Mouse (Mus musculus) heart, embryonic 11.5 days (tissue): ENCODE results near the gene Apobec1. TPM values are rescaled to one million over a fixed set of nuclear protein-coding genes. Genes with fewer than 3 reads are reported as not detected.

Source experiments
- ATAC-seq: fragments of 200-750 bp; cut with Nextera tagmentation; replicated peaks from 2 replicates; pipeline ENCODE4 v1.8.0; 2017; ENCODE audit warnings: moderate library complexity; ENCODE audit not compliant: insufficient number of reproducible peaks, low FRiP score, low TSS enrichment
- H3K27ac ChIP-seq: fragments of 300-500 bp; sonication (generic); 2 replicates; pipeline ENCODE4 v1.5.1; 2014; ENCODE audit warnings: mild to moderate bottlenecking, low read depth, low read length
- H3K27me3 ChIP-seq: fragments of 300-500 bp; sonication (generic); 2 replicates; pipeline ENCODE4 v1.6.1; 2014; ENCODE audit warnings: mild to moderate bottlenecking, low read length, mixed read lengths; ENCODE audit not compliant: control insufficient read depth, insufficient read depth
- H3K36me3 ChIP-seq: fragments of 300-500 bp; sonication (generic); 2 replicates; pipeline ENCODE4 v1.6.1; 2014; ENCODE audit warnings: mild to moderate bottlenecking, low read length, moderate library complexity, mixed read lengths; ENCODE audit not compliant: control insufficient read depth, insufficient read depth
- H3K4me1 ChIP-seq: fragments of 300-500 bp; sonication (generic); 2 replicates; pipeline ENCODE4 v1.6.1; 2014; ENCODE audit warnings: low read length; ENCODE audit not compliant: control insufficient read depth, insufficient read depth
- H3K4me2 ChIP-seq: fragments of 300-500 bp; sonication (generic); 2 replicates; pipeline ENCODE4 v1.6.1; 2014; ENCODE audit warnings: mild to moderate bottlenecking, moderate library complexity
- H3K4me3 ChIP-seq: fragments of 300-500 bp; sonication (generic); 2 replicates; pipeline ENCODE4 v1.5.1; 2014; ENCODE audit warnings: low read depth, low read length
- H3K9ac ChIP-seq: fragments of 300-500 bp; sonication (generic); 2 replicates; pipeline ENCODE4 v1.6.1; 2014; ENCODE audit warnings: mild to moderate bottlenecking, low read depth, low read length, moderate library complexity
- H3K9me3 ChIP-seq: fragments of 300-500 bp; sonication (generic); replicated peaks from 2 replicates; pipeline ENCODE4 v1.6.1; 2016; ENCODE audit warnings: low read length; ENCODE audit not compliant: control insufficient read depth
- WGBS: fragments of 180-500 bp; shearing (Covaris S2); extraction: QIAGEN DNeasy Blood & Tissue Kit; methylation state at CpG from one replicate; pipeline ENCODE4 v1.1.7; 2014; ENCODE audit not compliant: insufficient replicate concordance; 5-methylcytosine and 5-hydroxymethylcytosine counted together
- polyA plus RNA-seq: library from polyadenylated mRNA; unstranded; fragments of >200 nt; fragmentation: Nextera tagmentation; extraction: Ambion mirVana; gene quantifications from 2 replicates; pipeline ENCODE4 v1.2.1, GENCODE M21; 2014

Gene Apobec1
- polyA plus RNA-seq, 1 experiment from 2014 or later = 2.4 TPM

DNA sequence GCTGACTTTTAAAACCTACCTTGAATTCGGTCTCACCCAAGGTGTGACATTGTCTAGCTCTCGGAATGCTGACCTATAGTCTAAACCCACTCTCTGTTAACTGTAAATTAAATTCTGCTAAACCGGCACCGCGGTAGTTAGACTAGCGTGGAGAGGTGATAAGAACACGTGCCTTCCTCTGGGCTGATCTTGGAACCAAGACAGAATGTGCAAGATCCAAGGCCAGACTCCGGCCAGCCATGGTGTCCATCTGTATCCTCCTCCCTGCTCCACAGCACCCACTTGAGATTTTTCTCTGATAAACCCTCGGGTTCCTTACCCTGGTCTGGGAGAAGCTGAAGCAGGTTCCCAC is 7.1 kb upstream of the Apobec1 start:
- no peaks in the 10 kb centered on the region for H3K36me3 ChIP-seq
- ATAC-seq = no peak
- H3K4me3 ChIP-seq = no peak overlapping the region

DNA sequence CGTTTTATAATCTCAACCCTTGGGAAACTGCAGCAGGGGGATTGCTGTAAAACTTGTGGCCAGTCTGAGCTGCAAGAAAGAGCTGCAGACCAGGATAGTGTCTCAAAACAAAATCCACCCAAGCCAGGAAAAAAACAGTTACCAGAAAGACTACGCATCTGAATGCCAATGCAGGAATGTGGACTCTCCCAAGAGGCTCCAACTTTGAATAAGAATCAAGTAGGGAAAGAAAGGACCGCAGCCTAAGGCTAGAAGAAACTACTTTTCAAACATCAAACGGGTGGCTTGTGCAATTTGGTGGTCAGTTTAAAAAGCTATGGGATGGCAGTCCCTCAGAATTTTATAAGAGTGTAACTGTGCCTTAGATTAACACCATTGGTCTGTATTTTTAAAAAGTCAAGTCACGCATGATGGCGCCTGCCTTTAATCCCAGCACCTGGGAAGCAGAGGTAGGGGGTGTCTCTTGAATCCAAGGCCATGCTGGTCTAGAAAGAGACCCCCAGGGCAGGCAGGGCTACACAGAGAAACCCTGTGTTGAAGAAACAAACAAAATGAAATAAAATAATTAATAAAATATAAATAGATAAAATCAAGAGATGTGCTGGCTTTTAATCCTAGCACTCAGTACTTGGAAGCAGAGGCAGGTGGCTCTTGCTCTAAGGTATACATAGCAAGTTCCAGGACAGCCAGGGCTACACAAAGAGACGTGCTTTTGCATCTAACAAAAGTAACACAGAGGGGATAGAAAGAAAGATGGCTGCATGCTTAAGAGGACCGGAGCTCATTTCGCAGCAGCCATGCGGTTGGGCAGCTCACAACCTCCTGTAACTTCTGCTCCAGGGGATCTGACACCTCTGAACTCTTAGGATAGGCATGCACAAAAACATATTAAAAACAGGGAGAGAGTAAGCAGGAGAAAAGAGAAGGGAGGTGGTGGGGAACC is 6.5 kb upstream of the Apobec1 start:
- ATAC-seq = no peak
- WGBS = 63% methylated on average over 10 of the region's 10 CpGs
- Histone ChIP-seq H3K27me3 (no peaks in the 10 kb centered on the region), H3K27ac (no peak overlapping the region), H3K4me3 (no peak overlapping the region), H3K9me3 (no peaks in the 10 kb centered on the region), H3K4me2 (no peak overlapping the region), H3K36me3 (no peaks in the 10 kb centered on the region), H3K4me1 (no peaks in the 10 kb centered on the region), H3K9ac (no peak overlapping the region)

More for the DNA sequence above, 7.1 kb upstream of the Apobec1 start:
- WGBS = 21% methylated on average over 9 of the region's 9 CpGs
- H3K27ac ChIP-seq = no peak overlapping the region
- no peak overlapping the region for H3K9ac ChIP-seq
- H3K4me1 ChIP-seq = no peaks in the 10 kb centered on the region
- no peaks in the 10 kb centered on the region for H3K9me3 ChIP-seq
- H3K27me3 ChIP-seq = no peaks in the 10 kb centered on the region
- H3K4me2 ChIP-seq = peak overlapping the region; percentile 46

DNA sequence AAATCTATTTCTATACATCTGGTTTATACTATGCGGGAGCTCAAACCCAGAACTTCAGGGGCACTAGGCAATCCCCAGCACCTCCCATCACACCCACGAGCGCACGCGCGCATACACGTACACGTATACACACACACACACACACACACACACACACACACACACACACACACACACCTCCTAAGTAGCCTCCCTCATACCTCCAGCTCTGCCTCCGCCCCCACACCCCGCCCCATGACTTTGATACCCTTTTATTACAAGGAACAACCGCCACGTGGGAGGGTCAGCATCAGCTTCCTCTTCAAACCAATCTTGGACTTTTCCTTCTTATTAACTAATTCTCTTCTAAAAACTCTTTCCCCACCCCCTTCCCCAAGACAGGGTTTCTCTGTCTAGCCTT is 5.5 kb upstream of the Apobec1 start:
- Histone ChIP-seq H3K36me3 (no peaks in the 10 kb centered on the region), H3K27me3 (no peaks in the 10 kb centered on the region), H3K9ac (no peak overlapping the region), H3K9me3 (no peaks in the 10 kb centered on the region), H3K4me3 (no peak overlapping the region), H3K27ac (no peak overlapping the region), H3K4me1 (no peaks in the 10 kb centered on the region), H3K4me2 (no peak overlapping the region)
- ATAC-seq = no peak
- 89% methylated on average over 12 of the region's 12 CpGs for WGBS

DNA sequence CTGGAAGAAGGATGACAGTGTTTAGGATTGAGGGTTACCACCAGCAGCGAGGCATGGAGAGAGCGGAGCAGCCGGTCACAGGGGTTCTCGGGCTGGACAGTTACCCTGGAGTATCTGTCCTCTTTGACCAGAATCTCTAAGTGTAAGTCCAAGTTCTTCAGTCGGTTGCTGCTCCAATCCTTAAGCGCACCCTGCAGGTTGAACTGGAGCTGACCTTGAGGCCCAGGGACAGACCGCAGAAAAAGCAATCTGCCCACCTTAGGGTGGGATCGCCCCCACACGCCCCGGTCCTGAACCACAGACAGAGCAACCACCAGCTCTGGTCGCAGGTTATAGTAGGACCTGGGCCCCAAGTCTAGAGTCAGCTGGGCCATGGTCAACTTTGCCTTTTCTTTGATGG is 4.4 kb upstream of the Apobec1 start:
- Histone ChIP-seq H3K4me3 (no peak overlapping the region), H3K9me3 (no peaks in the 10 kb centered on the region), H3K4me2 (no peak overlapping the region), H3K27me3 (no peaks in the 10 kb centered on the region), H3K4me1 (no peaks in the 10 kb centered on the region), H3K27ac (no peak overlapping the region), H3K36me3 (no peaks in the 10 kb centered on the region), H3K9ac (no peak overlapping the region)
- ATAC-seq = no peak
- WGBS = 87% methylated on average over 11 of the region's 11 CpGs

DNA sequence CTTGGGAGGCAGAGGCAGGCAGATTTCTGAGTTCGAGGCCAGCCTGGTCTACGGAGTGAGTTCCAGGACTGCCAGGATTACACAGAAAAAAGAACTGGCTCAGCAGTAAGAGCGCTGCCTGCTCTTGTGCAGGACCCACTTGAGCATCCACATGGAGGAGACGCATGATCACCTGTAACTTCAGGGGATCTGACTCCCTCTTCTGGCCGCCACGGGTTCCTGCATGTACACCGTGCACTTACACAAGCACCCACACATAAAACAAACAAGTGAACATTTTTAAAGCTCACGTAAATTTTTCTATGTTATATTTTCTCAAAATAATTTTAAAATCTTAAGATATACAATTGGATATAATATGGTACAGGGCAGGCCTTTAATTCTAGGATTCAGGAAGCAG is 3.2 kb upstream of the Apobec1 start:
- no peak for ATAC-seq
- no peak overlapping the region for H3K4me2 ChIP-seq
- no peaks in the 10 kb centered on the region for H3K9me3 ChIP-seq
- no peak overlapping the region for H3K27ac ChIP-seq
- H3K27me3 ChIP-seq = no peaks in the 10 kb centered on the region
- no peak overlapping the region for H3K9ac ChIP-seq
- WGBS = 80% methylated on average over 8 of the region's 8 CpGs
- H3K4me1 ChIP-seq = no peaks in the 10 kb centered on the region
- H3K36me3 ChIP-seq = no peaks in the 10 kb centered on the region
- no peak overlapping the region for H3K4me3 ChIP-seq

DNA sequence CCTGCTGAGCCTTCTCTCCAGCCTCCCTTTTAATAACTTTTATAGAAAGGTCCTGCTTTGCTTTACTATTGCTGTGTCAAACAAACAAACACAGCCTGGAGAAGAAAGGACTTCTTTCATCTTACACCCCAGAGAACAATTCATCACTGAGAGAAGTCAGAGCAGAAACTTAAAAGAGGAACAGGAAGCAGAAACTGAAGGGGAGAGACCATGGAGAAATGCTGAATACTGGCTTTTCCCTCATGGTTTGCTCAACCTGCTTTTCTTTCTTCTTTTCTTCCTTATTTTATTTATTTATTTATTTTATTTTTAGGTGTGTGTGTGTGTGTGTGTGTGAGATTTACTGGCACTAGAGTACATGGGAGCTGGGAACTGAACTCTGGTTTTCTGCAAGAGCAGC is 2.0 kb upstream of the Apobec1 start:
- ATAC-seq = no peak
- Histone ChIP-seq H3K9me3 (no peaks in the 10 kb centered on the region), H3K27me3 (no peaks in the 10 kb centered on the region), H3K9ac (no peak overlapping the region), H3K27ac (no peak overlapping the region), H3K4me2 (no peak overlapping the region), H3K4me1 (no peaks in the 10 kb centered on the region), H3K36me3 (no peaks in the 10 kb centered on the region), H3K4me3 (no peak overlapping the region)

DNA sequence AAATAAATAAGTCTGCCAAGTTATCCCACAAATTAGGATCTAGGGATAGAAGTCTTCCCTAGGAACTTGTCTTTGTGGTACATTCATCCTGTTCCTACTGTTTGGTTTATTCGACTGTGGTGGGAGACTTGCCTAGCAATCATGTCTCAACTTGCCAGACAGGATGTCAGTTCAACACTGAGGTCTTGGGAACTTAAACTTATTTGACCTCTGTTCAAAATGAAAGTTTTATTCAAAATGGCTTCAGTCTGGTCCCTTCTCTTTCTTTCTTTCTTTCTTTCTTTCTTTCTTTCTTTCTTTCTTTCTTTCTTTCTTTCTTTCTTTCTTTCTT is 713 bp upstream of the Apobec1 start:
- Histone ChIP-seq H3K36me3 (no peaks in the 10 kb centered on the region), H3K9ac (no peak overlapping the region), H3K4me2 (peak overlapping the region; percentile 71), H3K9me3 (no peaks in the 10 kb centered on the region), H3K4me3 (peak overlapping the region; percentile 47; the same call in 1 of the 2 replicates), H3K27ac (no peak overlapping the region), H3K27me3 (no peaks in the 10 kb centered on the region), H3K4me1 (no peaks in the 10 kb centered on the region)
- WGBS = 22% methylated on average over 1 of the region's 1 CpGs
- ATAC-seq = no peak

DNA sequence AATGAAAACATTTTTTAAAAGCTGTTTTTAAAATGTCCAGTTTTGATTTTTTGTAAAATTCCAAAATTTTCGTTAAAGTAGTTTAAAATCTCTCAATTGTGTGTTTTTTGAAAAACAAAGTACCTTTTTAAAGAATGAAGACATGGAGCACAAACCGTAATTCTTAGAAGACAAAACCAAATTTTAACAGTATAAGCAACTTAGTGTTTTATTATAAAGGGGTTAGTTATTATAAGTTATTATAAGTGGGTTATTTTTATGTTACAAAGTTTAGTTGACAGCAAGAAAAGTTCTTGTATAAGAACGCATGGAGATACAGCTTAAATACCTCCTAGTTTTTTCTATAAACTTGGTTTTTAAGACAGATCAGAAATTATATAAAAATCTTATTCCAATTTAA is 629 bp downstream of the Apobec1 start:
- 80% methylated on average over 3 of the region's 3 CpGs for WGBS
- H3K27me3 ChIP-seq = no peaks in the 10 kb centered on the region
- no peak overlapping the region for H3K27ac ChIP-seq
- ATAC-seq = no peak
- H3K4me3 ChIP-seq = no peak overlapping the region; the same call in 1 of the 2 replicates
- H3K4me1 ChIP-seq = no peaks in the 10 kb centered on the region
- no peaks in the 10 kb centered on the region for H3K36me3 ChIP-seq
- H3K4me2 ChIP-seq = peak overlapping the region; percentile 71
- H3K9ac ChIP-seq = no peak overlapping the region
- H3K9me3 ChIP-seq = no peaks in the 10 kb centered on the region

DNA sequence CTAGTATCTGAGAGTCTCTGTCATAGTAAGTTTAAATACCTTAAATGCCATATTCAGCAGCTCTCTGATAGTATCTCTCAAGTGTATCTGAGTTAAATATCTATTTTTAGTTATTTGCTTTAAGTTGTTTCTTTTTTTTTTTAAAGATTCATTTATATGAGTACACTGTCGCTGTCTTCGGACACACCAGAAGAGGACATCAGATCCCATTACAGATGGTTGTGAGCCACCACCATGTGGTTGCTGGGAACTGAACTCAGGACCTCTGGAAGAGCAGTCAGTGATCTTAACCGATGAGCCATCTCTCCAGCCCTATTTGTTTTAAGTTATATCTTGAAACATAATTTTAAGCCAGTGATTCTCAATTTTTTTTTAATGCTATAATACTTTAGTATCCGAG is 1.2 kb downstream of the Apobec1 start:
- Histone ChIP-seq H3K9ac (no peak overlapping the region), H3K4me3 (no peak overlapping the region), H3K4me2 (no peak overlapping the region), H3K27me3 (no peaks in the 10 kb centered on the region), H3K36me3 (no peaks in the 10 kb centered on the region), H3K9me3 (no peaks in the 10 kb centered on the region), H3K4me1 (no peaks in the 10 kb centered on the region), H3K27ac (no peak overlapping the region)
- ATAC-seq = no peak
- 88% methylated on average over 4 of the region's 4 CpGs for WGBS
